Mouse (Mus musculus) E14TG2a.4 (cell line): ENCODE measurements around the gene Olfr693.

Experiments
- CTCF ChIP-seq: conservative IDR thresholded peaks from 2 replicates; pipeline ENCODE4 v1.5.1; 2014; ENCODE audit warnings: low read length
- NANOG ChIP-seq: IDR thresholded peaks from 2 replicates; pipeline ENCODE4 v1.6.1; 2014; ENCODE audit warnings: borderline replicate concordance, low read length, mixed read lengths

DNA sequence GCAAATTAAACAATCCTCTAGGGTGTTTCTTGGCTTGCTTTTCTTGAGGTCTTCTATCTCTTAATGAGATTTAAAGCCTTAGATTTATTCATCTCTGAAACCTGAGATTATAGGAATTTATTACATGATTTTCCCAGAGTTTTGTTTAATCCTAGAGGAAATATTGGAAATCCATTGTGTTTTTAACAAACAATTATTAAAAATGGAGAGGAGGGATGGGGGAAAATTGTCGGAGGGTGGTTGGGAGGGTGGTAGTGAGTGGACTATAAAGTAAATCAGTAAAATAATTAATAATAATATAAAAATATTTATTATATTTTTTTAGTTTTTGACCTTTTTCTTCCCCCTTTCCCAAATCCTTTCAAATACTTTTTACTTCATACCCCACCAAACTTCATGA is 11.3 kb upstream of the Olfr693 start, which contains the start of gene Olfr694:
- TF ChIP-seq CTCF (no peak), NANOG (no peak)
